Mouse (Mus musculus) heart, postnatal 0 days (tissue): ENCODE results near the gene Ttc17. TPM values are rescaled to one million over a fixed set of nuclear protein-coding genes. Genes with fewer than 3 reads are reported as not detected.

Experiments used
- ATAC-seq: fragments of 200-750 bp; cut with Nextera tagmentation; 2 replicates; pipeline ENCODE4 v1.8.0; 2017; ENCODE audit warnings: low read depth, moderate number of reproducible peaks, moderate library complexity; ENCODE audit not compliant: insufficient read depth
- DNase-seq: peaks from one replicate; pipeline ENCODE4 v3.0.0-alpha.2; 2016; ENCODE audit warnings: low spot score
- H3K27ac ChIP-seq: fragments of 300-500 bp; sonication (generic); 2 replicates; pipeline ENCODE4 v1.5.1; 2014; ENCODE audit warnings: low read depth, mild to moderate bottlenecking
- H3K27me3 ChIP-seq: fragments of 300-500 bp; sonication (generic); 2 replicates; pipeline ENCODE4 v1.6.1; 2014; ENCODE audit warnings: low read length, mixed read lengths; ENCODE audit not compliant: control insufficient read depth, insufficient read depth
- H3K36me3 ChIP-seq: fragments of 300-500 bp; sonication (generic); replicated peaks from 2 replicates; pipeline ENCODE4 v1.6.1; 2014; ENCODE audit warnings: low read length, mixed read lengths; ENCODE audit not compliant: control insufficient read depth, insufficient read depth
- H3K4me1 ChIP-seq: fragments of 300-500 bp; sonication (generic); 2 replicates; pipeline ENCODE4 v1.6.1; 2014; ENCODE audit warnings: antibody characterized with exemption; ENCODE audit not compliant: control insufficient read depth, insufficient read depth
- H3K4me2 ChIP-seq: fragments of 300-500 bp; sonication (generic); 2 replicates; pipeline ENCODE4 v1.6.1; 2014; ENCODE audit warnings: low read depth, mild to moderate bottlenecking, low read length, moderate library complexity
- H3K4me3 ChIP-seq: fragments of 300-500 bp; sonication (generic); 2 replicates; pipeline ENCODE4 v1.5.1; 2014; ENCODE audit warnings: low read depth, low read length
- H3K9ac ChIP-seq: fragments of 300-500 bp; sonication (generic); replicated peaks from 2 replicates; pipeline ENCODE4 v1.6.1; 2014; ENCODE audit warnings: low read depth, low read length, mixed read lengths
- H3K9me3 ChIP-seq: fragments of 300-500 bp; sonication (generic); replicated peaks from 2 replicates; pipeline ENCODE4 v1.6.1; 2016; ENCODE audit warnings: low read length; ENCODE audit not compliant: control insufficient read depth
- CTCF ChIP-seq: IDR thresholded peaks from 2 replicates; pipeline ENCODE4 v1.5.1; 2016; ENCODE audit warnings: antibody characterized with exemption, control low read depth, low read depth
- EP300 ChIP-seq: IDR thresholded peaks from 2 replicates; pipeline ENCODE4 v1.6.1; 2016; ENCODE audit warnings: antibody characterized with exemption, low read depth
- WGBS: fragments of 180-500 bp; shearing (Covaris S2); extraction: QIAGEN DNeasy Blood & Tissue Kit; methylation state at CpG from one replicate; pipeline ENCODE4 v1.1.7; 2014; 5-methylcytosine and 5-hydroxymethylcytosine counted together
- polyA plus RNA-seq: library from polyadenylated mRNA; unstranded; fragments of >200 nt; fragmentation: Nextera tagmentation; extraction: Ambion mirVana; gene quantifications from 2 replicates; pipeline ENCODE4 v1.2.1, GENCODE M21; 2015
- total RNA-seq: library from RNA; depleted of rRNA; stranded (reverse); fragments of >200 nt; gene quantifications from 2 replicates; pipeline ENCODE4 v1.2.3, GENCODE M21; 2014; ENCODE audit warnings: low replicate concordance

The Ttc17 gene
- total and polyA plus RNA-seq, 2 experiments from 2014 or later: 12.3 to 13.7 TPM

GRCm38 (mm10) chr2:94432214-94432613, 25.7 kb upstream of the Ttc17 start:
- TF ChIP-seq CTCF (no peak), EP300 (no peak)
- Histone ChIP-seq H3K9me3 (no peaks in the 10 kb centered on the region), H3K4me2 (no peak overlapping the region), H3K9ac (no peak overlapping the region), H3K4me3 (no peak overlapping the region), H3K4me1 (peaks cover 44% of the 10 kb centered on the region), H3K36me3 (peaks cover 6% of the 10 kb centered on the region; the same call in 1 of the 2 replicates), H3K27me3 (no peaks in the 10 kb centered on the region), H3K27ac (no peak overlapping the region)
- WGBS: 8% methylated on average over 2 of the region's 2 CpGs
- ATAC-seq (no peak), DNase-seq (no peak)

- no peak overlapping the region for H3K27ac ChIP-seq
- 92% methylated on average over 1 of the region's 1 CpGs for WGBS
- no peaks in the 10 kb centered on the region for H3K27me3 ChIP-seq
- no peak for TF ChIP-seq EP300
- no peak for TF ChIP-seq CTCF
- H3K9ac ChIP-seq: no peak overlapping the region
- H3K4me3 ChIP-seq: no peak overlapping the region
- ATAC-seq (no peak), DNase-seq (no peak)
- peaks cover 24% of the 10 kb centered on the region for H3K4me1 ChIP-seq
- H3K9me3 ChIP-seq: no peaks in the 10 kb centered on the region
- no peak overlapping the region for H3K4me2 ChIP-seq
- peaks cover 40% of the 10 kb centered on the region for H3K36me3 ChIP-seq
These were observed 22.0 kb upstream of the Ttc17 start for GRCm38 (mm10) chr2:94428456-94428855.

GRCm38 (mm10) chr2:94407441-94407840, 952 bp upstream of the Ttc17 start:
- H3K9ac ChIP-seq: peak overlapping the region; percentile 97; the same call in 1 of the 2 replicates
- peak overlapping the region; percentile 100 for H3K4me3 ChIP-seq
- DNase-seq (no peak), ATAC-seq (no peak)
- WGBS: 34% methylated on average over 3 of the region's 3 CpGs
- H3K4me1 ChIP-seq: peaks cover 12% of the 10 kb centered on the region; the same call in 1 of the 2 replicates
- H3K27ac ChIP-seq: no peak overlapping the region
- TF ChIP-seq CTCF: no peak
- TF ChIP-seq EP300: no peak
- no peaks in the 10 kb centered on the region for H3K9me3 ChIP-seq
- H3K27me3 ChIP-seq: no peaks in the 10 kb centered on the region
- peak overlapping the region; percentile 70 for H3K4me2 ChIP-seq
- peaks cover 20% of the 10 kb centered on the region for H3K36me3 ChIP-seq

- Histone ChIP-seq H3K4me2 (peak overlapping the region; percentile 70), H3K27me3 (no peaks in the 10 kb centered on the region), H3K27ac (peak overlapping the region; percentile 94), H3K9ac (peak overlapping the region; percentile 97), H3K4me3 (peak overlapping the region; percentile 100), H3K4me1 (peaks cover 12% of the 10 kb centered on the region; the same call in 1 of the 2 replicates), H3K36me3 (peaks cover 16% of the 10 kb centered on the region), H3K9me3 (no peaks in the 10 kb centered on the region)
- TF ChIP-seq EP300 (no peak), CTCF (no peak)
- ATAC-seq: no peak
- DNase-seq: no peak
- under 1% methylated on average over 13 of the region's 13 CpGs for WGBS
These were observed 532 bp upstream of the Ttc17 start for GRCm38 (mm10) chr2:94407021-94407420.

- DNase-seq (peak; percentile 26), ATAC-seq (peak; percentile 7)
- peak overlapping the region; percentile 70 for H3K4me2 ChIP-seq
- H3K9ac ChIP-seq: peak overlapping the region; percentile 97
- H3K9me3 ChIP-seq: no peaks in the 10 kb centered on the region
- H3K4me3 ChIP-seq: peak overlapping the region; percentile 100
- H3K27ac ChIP-seq: peak overlapping the region; percentile 94
- TF ChIP-seq CTCF: no peak
- no peak for TF ChIP-seq EP300
- WGBS: 9% methylated on average over 21 of the region's 21 CpGs
- H3K36me3 ChIP-seq: 0 out of 2 replicates have a peak, but pooled peaks cover 3% of the 10 kb centered on the region
- H3K27me3 ChIP-seq: no peaks in the 10 kb centered on the region
- peaks cover 12% of the 10 kb centered on the region; the same call in 1 of the 2 replicates for H3K4me1 ChIP-seq
These were observed 949 bp downstream of the Ttc17 start for GRCm38 (mm10) chr2:94405397-94406082.
